Mouse (Mus musculus) C2C12 (cell line): ENCODE results near the gene Mgmt. TPM values are rescaled to one million over a fixed set of nuclear protein-coding genes. Genes with fewer than 3 reads are reported as not detected.

Experiments
- H3K27me3 ChIP-seq: one replicate; pipeline ENCODE4 v1.6.1; 2011; ENCODE audit not compliant: control insufficient read depth, insufficient read depth, insufficient read length
- H3K36me3 ChIP-seq: one replicate; pipeline ENCODE4 v1.6.1; 2011; ENCODE audit not compliant: control insufficient read depth, insufficient read depth
- H3K4me3 ChIP-seq: one replicate; pipeline ENCODE4 v1.5.1; 2011; ENCODE audit warnings: mild to moderate bottlenecking, control low read depth; ENCODE audit not compliant: poor library complexity, insufficient read depth, severe bottlenecking
- H3K79me2 ChIP-seq: one replicate; pipeline ENCODE4 v1.6.1; 2011; ENCODE audit not compliant: control insufficient read depth, insufficient read depth
- H3K79me3 ChIP-seq: one replicate; pipeline ENCODE4 v1.6.1; 2011; ENCODE audit warnings: low read depth, control low read depth
- H3ac ChIP-seq: one replicate; pipeline ENCODE3; 2011; ENCODE audit warnings: low read depth; ENCODE audit not compliant: control insufficient read depth, insufficient read length
- CEBPB ChIP-seq: IDR thresholded peaks from one replicate; pipeline ENCODE4 v1.6.1; 2011; ENCODE audit warnings: low read depth, mild to moderate bottlenecking, control low read depth, moderate library complexity
- CTCF ChIP-seq: IDR thresholded peaks from one replicate; pipeline ENCODE4 v1.5.1; 2011; ENCODE audit not compliant: control insufficient read depth, insufficient read depth, insufficient read length
- FOSL1 ChIP-seq: IDR thresholded peaks from one replicate; pipeline ENCODE4 v1.8.0; 2011; ENCODE audit warnings: mild to moderate bottlenecking, low read length; ENCODE audit not compliant: poor library complexity, insufficient read depth, severe bottlenecking
- MAX ChIP-seq: IDR thresholded peaks from one replicate; pipeline ENCODE4 v1.6.1; 2011; ENCODE audit warnings: mild to moderate bottlenecking, control low read depth
- MYOD1 ChIP-seq: IDR thresholded peaks from one replicate; pipeline ENCODE4 v1.6.1; 2011; ENCODE audit warnings: low read depth; ENCODE audit not compliant: control insufficient read depth, insufficient read length
- MYOG ChIP-seq: IDR thresholded peaks from one replicate; pipeline ENCODE4 v1.6.1; 2011; ENCODE audit not compliant: control insufficient read depth, insufficient read length; ENCODE audit errors: extremely low read depth
- USF1 ChIP-seq: IDR thresholded peaks from one replicate; pipeline ENCODE4 v1.6.1; 2011; ENCODE audit warnings: low read depth, mild to moderate bottlenecking, control low read depth, moderate library complexity
- polyA plus RNA-seq: library from polyadenylated mRNA; unstranded; fragments of >200 nt; fragmentation: generic; extraction: Trizol; gene quantifications from one replicate; pipeline ENCODE4 v1.2.1, GENCODE M21; 2012; ENCODE audit warnings: missing spikeins

Mgmt gene
- polyA plus RNA-seq, 1 experiment = 1.9 TPM

GRCm38 (mm10) chr7:136848761-136849160 lies 45.7 kb upstream of the Mgmt start:
- Histone ChIP-seq H3K79me2 (no peaks in the 10 kb centered on the region), H3K36me3 (no peaks in the 10 kb centered on the region), H3ac (no peak overlapping the region), H3K27me3 (no peaks in the 10 kb centered on the region), H3K4me3 (no peak overlapping the region), H3K79me3 (no peaks in the 10 kb centered on the region)
- no peak for TF ChIP-seq CTCF
- no peak for TF ChIP-seq MYOD1
- no peak for TF ChIP-seq CEBPB
- TF ChIP-seq MYOG = no peak
- no peak for TF ChIP-seq FOSL1
- no peak for TF ChIP-seq MAX
- no peak for TF ChIP-seq USF1

- Histone ChIP-seq H3K79me2 (no peaks in the 10 kb centered on the region), H3K4me3 (no peak overlapping the region), H3K79me3 (no peaks in the 10 kb centered on the region), H3K36me3 (no peaks in the 10 kb centered on the region), H3ac (no peak overlapping the region), H3K27me3 (no peaks in the 10 kb centered on the region)
- TF ChIP-seq USF1 (no peak), CTCF (no peak), MAX (no peak), CEBPB (no peak), FOSL1 (no peak), MYOD1 (no peak), MYOG (no peak)
These were observed 44.6 kb upstream of the Mgmt start for GRCm38 (mm10) chr7:136849811-136850210.

DNA sequence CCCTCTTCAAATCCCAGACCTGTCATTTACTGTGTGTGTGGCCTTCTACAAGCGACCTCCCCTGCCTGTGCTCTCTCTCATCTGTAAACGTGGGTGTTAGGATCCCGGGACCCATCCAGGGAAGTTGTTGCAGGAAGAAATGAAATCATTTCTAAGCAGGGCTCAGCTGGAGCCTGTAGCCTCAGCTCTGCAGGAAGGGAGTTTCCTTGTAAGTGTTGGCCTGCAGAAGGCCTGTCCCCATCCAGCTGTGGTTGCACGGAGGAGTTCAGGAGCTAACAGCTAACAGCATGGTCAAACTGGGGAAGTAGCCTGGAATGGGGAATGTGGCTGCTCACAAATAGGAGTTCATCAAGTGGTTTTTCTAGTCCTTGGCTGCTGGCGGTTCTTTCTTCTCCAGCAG lies 44.1 kb upstream of the Mgmt start:
- no peaks in the 10 kb centered on the region for H3K36me3 ChIP-seq
- no peaks in the 10 kb centered on the region for H3K27me3 ChIP-seq
- TF ChIP-seq USF1 = no peak
- no peak for TF ChIP-seq FOSL1
- TF ChIP-seq CTCF = no peak
- no peak for TF ChIP-seq MYOG
- TF ChIP-seq MAX = no peak
- TF ChIP-seq MYOD1 = no peak
- no peak for TF ChIP-seq CEBPB
- H3K4me3 ChIP-seq = no peak overlapping the region
- no peak overlapping the region for H3ac ChIP-seq
- H3K79me3 ChIP-seq = no peaks in the 10 kb centered on the region
- no peaks in the 10 kb centered on the region for H3K79me2 ChIP-seq

DNA sequence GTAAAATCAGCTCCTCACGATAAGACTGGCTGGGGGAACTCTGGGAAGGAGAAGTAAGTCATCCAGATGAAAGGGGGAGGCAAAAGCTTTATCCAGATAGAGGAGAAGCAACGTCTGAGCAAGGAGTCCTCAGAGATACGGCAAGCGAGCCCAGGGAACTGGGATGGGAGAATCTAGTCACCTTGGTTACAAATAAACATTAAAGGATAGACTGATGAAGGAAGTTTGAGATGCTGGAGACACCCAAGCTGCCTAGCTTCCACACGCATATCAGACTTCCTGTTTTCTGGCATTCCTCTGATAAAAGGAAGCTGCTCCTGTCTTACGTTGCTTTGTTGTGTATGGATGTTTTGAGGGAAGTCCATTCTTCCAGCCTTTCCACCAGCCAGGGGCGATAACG lies 42.5 kb upstream of the Mgmt start:
- no peak overlapping the region for H3ac ChIP-seq
- H3K79me3 ChIP-seq = no peaks in the 10 kb centered on the region
- no peaks in the 10 kb centered on the region for H3K79me2 ChIP-seq
- H3K4me3 ChIP-seq = no peak overlapping the region
- H3K36me3 ChIP-seq = no peaks in the 10 kb centered on the region
- TF ChIP-seq MAX (no peak), MYOD1 (no peak), CTCF (no peak), MYOG (no peak), CEBPB (no peak), FOSL1 (no peak), USF1 (no peak)
- H3K27me3 ChIP-seq = no peaks in the 10 kb centered on the region

DNA sequence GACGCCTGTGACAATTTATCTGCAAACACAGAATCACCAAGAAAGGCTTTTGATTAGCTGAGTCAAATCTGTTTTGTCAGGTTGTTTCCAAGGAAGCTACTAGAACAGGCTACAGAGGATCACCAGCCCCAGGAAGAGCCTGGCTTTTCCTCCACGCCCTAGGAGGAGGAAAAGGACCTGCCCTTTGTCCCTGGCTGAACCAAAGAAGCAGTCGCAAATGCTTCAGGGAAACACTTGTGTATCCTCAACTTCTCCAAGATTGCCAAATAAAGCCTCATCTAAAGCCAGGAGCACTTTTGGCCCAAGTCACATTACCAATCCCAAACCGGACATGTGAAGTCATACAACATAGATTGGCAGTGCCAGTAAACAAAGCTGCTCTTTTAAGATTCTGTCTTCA lies 41.7 kb upstream of the Mgmt start:
- Histone ChIP-seq H3K36me3 (no peaks in the 10 kb centered on the region), H3ac (no peak overlapping the region), H3K79me3 (no peaks in the 10 kb centered on the region), H3K79me2 (no peaks in the 10 kb centered on the region), H3K27me3 (no peaks in the 10 kb centered on the region), H3K4me3 (no peak overlapping the region)
- TF ChIP-seq MYOG (no peak), CEBPB (no peak)

- Histone ChIP-seq H3K79me3 (no peaks in the 10 kb centered on the region), H3K27me3 (no peaks in the 10 kb centered on the region), H3K4me3 (no peak overlapping the region), H3ac (no peak overlapping the region), H3K79me2 (no peaks in the 10 kb centered on the region), H3K36me3 (no peaks in the 10 kb centered on the region)
- TF ChIP-seq CTCF (no peak), MYOG (no peak), MAX (no peak), CEBPB (no peak), FOSL1 (no peak), USF1 (no peak)
These were observed 29.5 kb upstream of the Mgmt start for GRCm38 (mm10) chr7:136864677-136865463.
